Comparison of ENCODE assay signal across 10 mouse cellular contexts in genomic region chr6:101251160-101251559, GRCm38 (mm10).
DNase-seq lines count a peak whose midpoint lies in the region; ATAC-seq and TF ChIP-seq lines count a peak whose summit lies in the region.
"Had no signal": no experiment of that assay in that cellular context is flagged by ENCODE, and none has a peak within 500 bp of the region (broad histone marks: within the 10 kb centered on the region; RNA-seq: fewer than 3 reads in every experiment).

No protein-coding gene starts in this region.

- DNase-seq in heart, postnatal 0 days (ENCODE audit: low spot score): no peak
- no peak for DNase-seq in heart, adult 18-20 months
- peak; percentile 62 for DNase-seq in adrenal gland, postnatal 14 days
- DNase-seq in hindbrain, embryonic 14.5 days (ENCODE audit: low spot score): no peak
- DNase-seq in lung, postnatal 25 days (ENCODE audit: low spot score): peak; percentile 75
- no peak for DNase-seq in cerebellum, adult 11-12 months
- no peak for DNase-seq in urinary bladder, postnatal 10 days (ENCODE audit: low spot score)
- DNase-seq in right cerebral cortex, postnatal 25 days: no peak
- DNase-seq: left cerebral cortex, postnatal 4 days; thymus, postnatal 4 days had no signal

- H3K27ac ChIP-seq in heart, postnatal 0 days (ENCODE audit: low read depth): 0 out of 2 replicates have a peak overlapping the region, but pooled peaks have one; percentile 2
- peak overlapping the region; percentile 16; the same call in 1 of the 2 replicates for H3K27ac ChIP-seq in hindbrain, embryonic 14.5 days

- ATAC-seq in heart, postnatal 0 days (ENCODE audit: insufficient read depth, low read depth): peak; percentile 49; the same call in 1 of the 2 replicates
- peak; percentile 32; the same call in 1 of the 2 replicates for ATAC-seq in hindbrain, embryonic 14.5 days (ENCODE audit: low FRiP score)

- H3K4me1 ChIP-seq in heart, postnatal 0 days (ENCODE audit: control insufficient read depth, insufficient read depth): peaks cover 34% of the 10 kb centered on the region
- H3K4me1 ChIP-seq in hindbrain, embryonic 14.5 days (replicated peaks; ENCODE audit: control insufficient read depth, insufficient read depth, low read length): peaks cover 5% of the 10 kb centered on the region

- no peak overlapping the region for H3K4me2 ChIP-seq in heart, postnatal 0 days (ENCODE audit: low read depth, low read length)
- H3K4me2 ChIP-seq in hindbrain, embryonic 14.5 days (replicated peaks): no peak overlapping the region

- H3K36me3 ChIP-seq in heart, postnatal 0 days (replicated peaks; ENCODE audit: control insufficient read depth, insufficient read depth, low read length): no peaks in the 10 kb centered on the region
- H3K36me3 ChIP-seq in hindbrain, embryonic 14.5 days (replicated peaks; ENCODE audit: control insufficient read depth, insufficient read depth): no peaks in the 10 kb centered on the region

- no peak for TF ChIP-seq CTCF in heart, postnatal 0 days (IDR thresholded peaks at IDR 0.05; ENCODE audit: low read depth)

- H3K9ac ChIP-seq in heart, postnatal 0 days (replicated peaks; ENCODE audit: low read depth, low read length): no peak overlapping the region
- H3K9ac ChIP-seq in hindbrain, embryonic 14.5 days: no peak overlapping the region

- H3K27me3 ChIP-seq in heart, postnatal 0 days (ENCODE audit: control insufficient read depth, insufficient read depth, low read length): no peaks in the 10 kb centered on the region
- H3K27me3 ChIP-seq in hindbrain, embryonic 14.5 days (ENCODE audit: control insufficient read depth, insufficient read depth, low read length): 0 out of 2 replicates have a peak, but pooled peaks cover 6% of the 10 kb centered on the region

- no peak overlapping the region for H3K4me3 ChIP-seq in heart, postnatal 0 days (ENCODE audit: low read depth, low read length)
- H3K4me3 ChIP-seq in hindbrain, embryonic 14.5 days (replicated peaks; ENCODE audit: low read length): no peak overlapping the region

- H3K9me3 ChIP-seq in heart, postnatal 0 days (replicated peaks; ENCODE audit: control insufficient read depth, low read length): no peaks in the 10 kb centered on the region
- H3K9me3 ChIP-seq in hindbrain, embryonic 14.5 days (ENCODE audit: control insufficient read depth, low read length): no peaks in the 10 kb centered on the region

- WGBS in heart, postnatal 0 days: 29% methylated on average over 5 of the region's 5 CpGs
- WGBS in hindbrain, embryonic 14.5 days: 42% methylated on average over 5 of the region's 5 CpGs

- TF ChIP-seq EP300 in heart, postnatal 0 days (IDR thresholded peaks at IDR 0.05; ENCODE audit: low read depth): no peak

Comparison
In these comparisons a context has a peak if more than half of its experiments do, and no peak if none do; other contexts are left out.
1. DNase-seq: peak in adrenal gland, postnatal 14 days (single experiment) and lung, postnatal 25 days (single experiment); none in heart, postnatal 0 days (single experiment), heart, adult 18-20 months (0 of 2), hindbrain, embryonic 14.5 days (single experiment), cerebellum, adult 11-12 months (single experiment), urinary bladder, postnatal 10 days (single experiment) and right cerebral cortex, postnatal 25 days (single experiment).